Mouse (Mus musculus): ENCODE results near the gene Il9. TPM values are rescaled to one million over a fixed set of nuclear protein-coding genes. Genes with fewer than 3 reads are reported as not detected.

The Il9 gene
- total RNA-seq, 1 experiment: not detected

DNA sequence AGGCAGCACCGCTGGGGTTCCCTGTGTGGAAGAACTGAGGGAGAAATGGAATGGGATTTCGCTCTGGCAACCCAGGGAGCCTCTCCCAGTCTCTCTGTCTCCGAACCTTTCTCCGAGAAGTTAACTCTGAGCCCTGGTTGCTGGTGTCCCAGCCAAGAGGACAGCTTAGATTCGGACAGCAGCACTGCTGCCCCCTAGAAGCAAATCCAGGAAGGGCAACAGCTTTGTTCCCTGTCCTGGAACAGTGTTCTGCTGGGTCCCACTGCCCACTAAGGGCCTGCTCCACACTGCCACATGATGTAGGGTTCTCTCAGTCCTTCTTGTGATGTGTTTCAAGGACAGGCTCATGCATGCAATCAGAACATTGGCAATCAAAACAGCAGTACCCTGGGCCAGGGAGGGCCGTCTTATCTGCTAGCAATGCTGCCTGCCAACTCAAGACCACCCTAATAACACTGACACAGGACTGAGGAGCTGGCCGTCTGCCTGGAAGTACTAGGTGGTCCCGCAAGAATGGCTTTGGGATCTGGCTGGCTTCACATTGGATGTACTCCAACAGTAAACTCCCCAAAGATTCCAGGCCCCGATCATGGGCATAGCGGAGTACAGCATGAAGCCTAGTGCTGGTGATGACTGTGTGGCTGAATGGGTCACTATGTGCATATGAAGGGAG is 46.3 kb downstream of the Il9 start:
- Histone ChIP-seq H3K9me3 (ENCODE audit: control insufficient read depth, insufficient read depth, low read depth, low read length) (no peaks in the 10 kb centered on the region), H3K27ac (ENCODE audit: insufficient read depth, low read depth, low read length, poor library complexity, severe bottlenecking) (no peak overlapping the region), H3K9ac (ENCODE audit: insufficient read depth, low read depth, low read length, poor library complexity, severe bottlenecking) (no peak overlapping the region), H3K4me3 (ENCODE audit: insufficient read depth in 1 of 2, low read depth in 1 of 2, low read length in 2 of 2, poor library complexity in 1 of 2, severe bottlenecking in 1 of 2) (no peak overlapping the region), H3K36me3 (ENCODE audit: control insufficient read depth, insufficient read depth, low read length, poor library complexity, severe bottlenecking) (no peaks in the 10 kb centered on the region), H3K4me1 (ENCODE audit: control insufficient read depth in 2 of 2, insufficient read depth in 2 of 2, low read length in 2 of 2, poor library complexity in 1 of 2) (peaks cover 0 to 17% of the 10 kb centered on the region in 2 experiments; a peak in 1 of 4 replicates)
- in situ Hi-C loops (cut with MboI; ENCODE audit: low sequenced_read_pairs in 2 of 2, unreplicated experiment in 2 of 2): loop anchor here in 1 of 2 experiments (25.0 kb wide), 1 partner anchor 148 kb away; the partner anchor contains the start of gene Cxcl14
- no peak for DNase-seq (ENCODE audit: low read depth, low spot score)
- TF ChIP-seq ZC3H11A (IDR thresholded peaks at IDR 0.05; ENCODE audit: borderline replicate concordance, low read depth, low read length) (no peak), MAFK (IDR thresholded peaks at IDR 0.05; ENCODE audit: insufficient read depth, low read depth, low read length) (no peak), HCFC1 (IDR thresholded peaks at IDR 0.05; ENCODE audit: borderline replicate concordance, insufficient read depth, low read length) (no peak), ZNF384 (IDR thresholded peaks at IDR 0.05; ENCODE audit: low read depth, low read length) (no peak), CHD2 (IDR thresholded peaks at IDR 0.05; ENCODE audit: low read depth, low read length) (no peak)

DNA sequence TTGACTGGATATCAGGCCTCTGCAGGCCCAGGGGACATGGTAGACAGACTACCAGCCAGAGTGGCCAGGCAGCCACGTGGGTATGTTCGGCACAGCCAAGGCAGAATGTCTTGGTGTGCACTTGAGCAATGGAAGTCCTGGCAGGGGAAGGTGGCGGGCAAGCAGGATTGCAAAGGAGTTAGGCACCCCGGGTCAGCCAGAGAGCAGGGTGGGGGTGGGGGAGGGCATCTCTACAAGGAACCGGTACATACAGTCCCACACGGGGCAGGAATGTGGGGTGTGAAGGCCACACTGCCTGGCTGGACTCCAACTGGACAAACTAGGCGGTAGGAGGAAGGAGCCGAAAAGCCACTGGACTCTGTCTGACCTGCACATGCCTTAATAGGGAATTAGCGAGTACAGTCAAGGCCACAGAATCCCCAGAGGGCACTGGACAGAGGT is 47.7 kb downstream of the Il9 start:
- in situ Hi-C loops (cut with MboI; ENCODE audit: low sequenced_read_pairs in 2 of 2, unreplicated experiment in 2 of 2): loop anchor here in 1 of 2 experiments (25.0 kb wide), 1 partner anchor 147 kb away; the partner anchor contains the start of gene Cxcl14
- Histone ChIP-seq H3K9me3 (ENCODE audit: control insufficient read depth, insufficient read depth, low read depth, low read length) (no peaks in the 10 kb centered on the region), H3K36me3 (ENCODE audit: control insufficient read depth, insufficient read depth, low read length, poor library complexity, severe bottlenecking) (no peaks in the 10 kb centered on the region), H3K4me3 (ENCODE audit: insufficient read depth in 1 of 2, low read depth in 1 of 2, low read length in 2 of 2, poor library complexity in 1 of 2, severe bottlenecking in 1 of 2) (no peak overlapping the region), H3K27ac (ENCODE audit: insufficient read depth, low read depth, low read length, poor library complexity, severe bottlenecking) (no peak overlapping the region), H3K9ac (ENCODE audit: insufficient read depth, low read depth, low read length, poor library complexity, severe bottlenecking) (no peak overlapping the region), H3K4me1 (ENCODE audit: control insufficient read depth in 2 of 2, insufficient read depth in 2 of 2, low read length in 2 of 2, poor library complexity in 1 of 2) (peaks cover 0 to 20% of the 10 kb centered on the region in 2 experiments; a peak in 1 of 4 replicates)
- no peak for DNase-seq (ENCODE audit: low read depth, low spot score)
- TF ChIP-seq ZNF384 (IDR thresholded peaks at IDR 0.05; ENCODE audit: low read depth, low read length) (no peak), HCFC1 (IDR thresholded peaks at IDR 0.05; ENCODE audit: borderline replicate concordance, insufficient read depth, low read length) (no peak), CHD2 (IDR thresholded peaks at IDR 0.05; ENCODE audit: low read depth, low read length) (no peak), MAFK (IDR thresholded peaks at IDR 0.05; ENCODE audit: insufficient read depth, low read depth, low read length) (no peak), ZC3H11A (IDR thresholded peaks at IDR 0.05; ENCODE audit: borderline replicate concordance, low read depth, low read length) (no peak)

DNA sequence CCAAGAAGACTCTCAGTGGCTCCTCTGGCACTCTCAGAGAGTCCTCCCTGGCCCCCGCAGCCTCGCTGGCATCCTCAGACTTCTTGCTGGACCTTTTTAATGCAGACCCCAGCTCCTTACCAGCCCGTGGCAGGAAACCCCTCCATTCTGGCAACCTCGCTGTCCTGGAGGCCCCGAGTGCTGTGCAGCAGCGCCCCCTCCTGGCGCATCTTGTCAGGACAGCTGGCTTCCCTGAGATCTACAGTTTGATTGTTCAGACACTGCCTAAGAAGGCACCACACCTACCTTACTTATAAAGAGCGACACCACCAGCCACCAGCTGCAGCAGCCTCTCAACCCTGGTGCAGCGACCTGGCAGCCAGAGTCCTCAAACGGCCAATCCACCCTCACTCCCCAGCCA is 48.6 kb downstream of the Il9 start:
- peaks cover 2 to 20% of the 10 kb centered on the region in 2 experiments; a peak in 1 of 4 replicates for H3K4me1 ChIP-seq (ENCODE audit: control insufficient read depth in 2 of 2, insufficient read depth in 2 of 2, low read length in 2 of 2, poor library complexity in 1 of 2)
- peak; percentile 52; the same call in 1 of the 2 replicates for TF ChIP-seq ZC3H11A (IDR thresholded peaks at IDR 0.05; ENCODE audit: borderline replicate concordance, low read depth, low read length)
- TF ChIP-seq ZNF384 (IDR thresholded peaks at IDR 0.05; ENCODE audit: low read depth, low read length): no peak
- H3K36me3 ChIP-seq (ENCODE audit: control insufficient read depth, insufficient read depth, low read length, poor library complexity, severe bottlenecking): no peaks in the 10 kb centered on the region
- peak; percentile 85 for DNase-seq (ENCODE audit: low read depth, low spot score)
- in situ Hi-C loops (cut with MboI; ENCODE audit: low sequenced_read_pairs in 2 of 2, unreplicated experiment in 2 of 2): loop anchor here in 1 of 2 experiments (25.0 kb wide), 1 partner anchor 146 kb away; the partner anchor contains the start of gene Cxcl14
- H3K9me3 ChIP-seq (ENCODE audit: control insufficient read depth, insufficient read depth, low read depth, low read length): no peaks in the 10 kb centered on the region
- peak overlapping the region; percentile 56; the same call in 1 of the 2 replicates for H3K9ac ChIP-seq (ENCODE audit: insufficient read depth, low read depth, low read length, poor library complexity, severe bottlenecking)
- peak overlapping the region; percentile 38 to 41; a peak in 3 of 4 replicates for H3K4me3 ChIP-seq (ENCODE audit: insufficient read depth in 1 of 2, low read depth in 1 of 2, low read length in 2 of 2, poor library complexity in 1 of 2, severe bottlenecking in 1 of 2)
- H3K27ac ChIP-seq (ENCODE audit: insufficient read depth, low read depth, low read length, poor library complexity, severe bottlenecking): no peak overlapping the region

DNA sequence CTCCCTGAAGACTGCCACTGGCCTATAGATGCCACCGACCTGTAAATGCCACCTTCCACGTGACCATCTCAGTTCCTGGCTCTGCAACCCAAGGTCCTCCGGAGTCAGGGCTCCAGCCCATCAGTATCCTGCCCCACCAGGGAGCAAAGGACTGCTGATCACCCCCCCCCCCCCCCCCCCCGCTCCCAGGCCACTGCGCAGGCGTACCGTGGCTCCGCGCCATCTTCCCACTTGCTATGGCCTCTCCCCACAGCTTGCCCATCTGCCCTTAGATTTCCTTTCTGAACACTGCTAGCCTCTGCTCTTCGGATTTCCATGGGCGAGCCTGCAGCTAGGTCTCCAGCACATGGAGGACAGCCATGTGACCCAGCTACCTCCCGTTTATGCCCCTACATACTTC is 49.5 kb downstream of the Il9 start:
- DNase-seq (ENCODE audit: low read depth, low spot score): no peak
- H3K4me3 ChIP-seq (ENCODE audit: insufficient read depth in 1 of 2, low read depth in 1 of 2, low read length in 2 of 2, poor library complexity in 1 of 2, severe bottlenecking in 1 of 2): peak overlapping the region in 1 of 2 experiments; percentile 41; a peak in 1 of 4 replicates
- peaks cover 2 to 14% of the 10 kb centered on the region in 2 experiments; a peak in 1 of 4 replicates for H3K4me1 ChIP-seq (ENCODE audit: control insufficient read depth in 2 of 2, insufficient read depth in 2 of 2, low read length in 2 of 2, poor library complexity in 1 of 2)
- no peak for TF ChIP-seq CHD2 (IDR thresholded peaks at IDR 0.05; ENCODE audit: low read depth, low read length)
- no peak for TF ChIP-seq ZNF384 (IDR thresholded peaks at IDR 0.05; ENCODE audit: low read depth, low read length)
- no peak for TF ChIP-seq MAFK (IDR thresholded peaks at IDR 0.05; ENCODE audit: insufficient read depth, low read depth, low read length)
- no peak for TF ChIP-seq ZC3H11A (IDR thresholded peaks at IDR 0.05; ENCODE audit: borderline replicate concordance, low read depth, low read length)
- TF ChIP-seq HCFC1 (IDR thresholded peaks at IDR 0.05; ENCODE audit: borderline replicate concordance, insufficient read depth, low read length): no peak
- no peak overlapping the region for H3K27ac ChIP-seq (ENCODE audit: insufficient read depth, low read depth, low read length, poor library complexity, severe bottlenecking)
- in situ Hi-C loops (cut with MboI; ENCODE audit: low sequenced_read_pairs in 2 of 2, unreplicated experiment in 2 of 2): loop anchor here in 1 of 2 experiments (25.0 kb wide), 1 partner anchor 145 kb away; the partner anchor contains the start of gene Cxcl14
- H3K36me3 ChIP-seq (ENCODE audit: control insufficient read depth, insufficient read depth, low read length, poor library complexity, severe bottlenecking): no peaks in the 10 kb centered on the region
- no peaks in the 10 kb centered on the region for H3K9me3 ChIP-seq (ENCODE audit: control insufficient read depth, insufficient read depth, low read depth, low read length)
- no peak overlapping the region for H3K9ac ChIP-seq (ENCODE audit: insufficient read depth, low read depth, low read length, poor library complexity, severe bottlenecking)

Other genes starting within 250 kb of the Il9 start
- gene Neurog1, start 230.1 kb downstream of the Il9 start, total RNA-seq (2012; rRNA removed): 0.45 and 0.48 TPM in 2 replicates
- 2.6 and 2.8 TPM in 2 replicates for gene Cxcl14, start 185.7 kb downstream of the Il9 start, total RNA-seq (2012; rRNA removed)
- not detected in 2 replicates for gene Gm3045, start 55.7 kb downstream of the Il9 start, total RNA-seq (2012; rRNA removed)
- gene Slc25a48, start 43.9 kb downstream of the Il9 start, total RNA-seq (2012; rRNA removed): 0.32 and 0.49 TPM in 2 replicates
- 0.58 and 1.2 TPM in 2 replicates for gene Fbxl21, start 40.2 kb upstream of the Il9 start, total RNA-seq (2012; rRNA removed)
- gene Lect2, start 66.3 kb upstream of the Il9 start, total RNA-seq (2012; rRNA removed): not detected in 2 replicates
- gene Tgfbi, start 127.3 kb upstream of the Il9 start, total RNA-seq (2012; rRNA removed): 16.6 and 37.4 TPM in 2 replicates
- 13.6 and 14.2 TPM in 2 replicates for gene Smad5, start 220.8 kb upstream of the Il9 start, total RNA-seq (2012; rRNA removed)

Measured in ES-E14 (cell line).